Mouse (Mus musculus): ENCODE results near the gene Arhgef17. TPM values are rescaled to one million over a fixed set of nuclear protein-coding genes. Genes with fewer than 3 reads are reported as not detected.

Gene Arhgef17
- polyA plus RNA-seq, 1 experiment from 2014 or later: 2.2 TPM

GRCm38 (mm10) chr7:100843866-100844265 lies 88.0 kb downstream of the Arhgef17 start:
- no peak overlapping the region for H3K9ac ChIP-seq (ENCODE audit: low read length)
- DNase-seq (ENCODE audit: low spot score) (no peak), ATAC-seq (ENCODE audit: low FRiP score, low TSS enrichment) (no peak)
- TF ChIP-seq EP300 (optimal IDR thresholded peaks at IDR 0.05) (no peak), CTCF (IDR thresholded peaks at IDR 0.05; ENCODE audit: low read depth) (no peak)
- no peaks in the 10 kb centered on the region for H3K36me3 ChIP-seq (ENCODE audit: control insufficient read depth, insufficient read depth, low read length)
- H3K4me1 ChIP-seq (replicated peaks; ENCODE audit: control insufficient read depth, insufficient read depth): no peaks in the 10 kb centered on the region
- WGBS: 79% methylated on average over 2 of the region's 2 CpGs
- H3K4me2 ChIP-seq (replicated peaks; ENCODE audit: low read depth): no peak overlapping the region
- no peak overlapping the region for H3K4me3 ChIP-seq (ENCODE audit: low read depth, low read length)
- H3K27ac ChIP-seq (replicated peaks): no peak overlapping the region
- H3K9me3 ChIP-seq (ENCODE audit: control insufficient read depth, low read length): no peaks in the 10 kb centered on the region
- no peaks in the 10 kb centered on the region for H3K27me3 ChIP-seq (ENCODE audit: control insufficient read depth, insufficient read depth, low read length)

DNA sequence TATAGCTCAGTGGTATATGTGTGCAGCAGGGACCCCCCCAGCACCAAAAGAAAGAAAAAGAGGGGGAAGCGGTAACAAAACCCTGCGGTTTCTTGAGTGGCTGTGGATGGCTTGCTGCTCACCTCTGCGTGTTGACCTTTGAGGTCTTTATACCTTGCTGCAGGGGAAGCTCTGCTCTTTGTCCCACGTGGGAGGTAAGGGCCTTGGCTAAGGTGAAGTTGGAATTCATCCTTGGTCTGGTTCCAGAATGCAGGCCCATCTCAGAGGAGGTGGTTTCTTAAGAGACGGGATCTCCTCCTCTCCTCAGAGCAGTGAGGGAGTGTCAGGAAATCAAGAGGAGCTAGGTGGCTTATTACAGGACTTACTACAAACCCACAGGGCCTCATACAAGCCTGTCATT lies 89.7 kb downstream of the Arhgef17 start:
- Histone ChIP-seq H3K27me3 (ENCODE audit: control insufficient read depth, insufficient read depth, low read length) (no peaks in the 10 kb centered on the region), H3K27ac (replicated peaks) (no peak overlapping the region), H3K4me2 (replicated peaks; ENCODE audit: low read depth) (no peak overlapping the region), H3K9me3 (ENCODE audit: control insufficient read depth, low read length) (no peaks in the 10 kb centered on the region), H3K4me1 (replicated peaks; ENCODE audit: control insufficient read depth, insufficient read depth) (no peaks in the 10 kb centered on the region), H3K9ac (ENCODE audit: low read length) (no peak overlapping the region), H3K4me3 (ENCODE audit: low read depth, low read length) (no peak overlapping the region), H3K36me3 (ENCODE audit: control insufficient read depth, insufficient read depth, low read length) (no peaks in the 10 kb centered on the region)
- ATAC-seq (ENCODE audit: low FRiP score, low TSS enrichment) (no peak), DNase-seq (ENCODE audit: low spot score) (no peak)
- TF ChIP-seq CTCF (IDR thresholded peaks at IDR 0.05; ENCODE audit: low read depth) (no peak), EP300 (optimal IDR thresholded peaks at IDR 0.05) (no peak)
- 89% methylated on average over 5 of the region's 5 CpGs for WGBS

- Histone ChIP-seq H3K4me3 (ENCODE audit: low read depth, low read length) (no peak overlapping the region), H3K9me3 (ENCODE audit: control insufficient read depth, low read length) (no peaks in the 10 kb centered on the region), H3K4me1 (replicated peaks; ENCODE audit: control insufficient read depth, insufficient read depth) (no peaks in the 10 kb centered on the region), H3K27me3 (ENCODE audit: control insufficient read depth, insufficient read depth, low read length) (no peaks in the 10 kb centered on the region), H3K27ac (replicated peaks) (no peak overlapping the region), H3K9ac (ENCODE audit: low read length) (no peak overlapping the region), H3K36me3 (ENCODE audit: control insufficient read depth, insufficient read depth, low read length) (no peaks in the 10 kb centered on the region), H3K4me2 (replicated peaks; ENCODE audit: low read depth) (no peak overlapping the region)
- TF ChIP-seq CTCF (IDR thresholded peaks at IDR 0.05; ENCODE audit: low read depth) (no peak), EP300 (optimal IDR thresholded peaks at IDR 0.05) (no peak)
- ATAC-seq (ENCODE audit: low FRiP score, low TSS enrichment) (no peak), DNase-seq (ENCODE audit: low spot score) (no peak)
- WGBS: 77% methylated on average over 6 of the region's 6 CpGs
These were observed 90.3 kb downstream of the Arhgef17 start for GRCm38 (mm10) chr7:100841608-100842007.

- Histone ChIP-seq H3K9me3 (ENCODE audit: control insufficient read depth, low read length) (no peaks in the 10 kb centered on the region), H3K36me3 (ENCODE audit: control insufficient read depth, insufficient read depth, low read length) (no peaks in the 10 kb centered on the region), H3K4me3 (ENCODE audit: low read depth, low read length) (no peak overlapping the region), H3K4me2 (replicated peaks; ENCODE audit: low read depth) (no peak overlapping the region), H3K4me1 (replicated peaks; ENCODE audit: control insufficient read depth, insufficient read depth) (no peaks in the 10 kb centered on the region), H3K27ac (replicated peaks) (no peak overlapping the region), H3K9ac (ENCODE audit: low read length) (no peak overlapping the region), H3K27me3 (ENCODE audit: control insufficient read depth, insufficient read depth, low read length) (no peaks in the 10 kb centered on the region)
- 97% methylated on average over 1 of the region's 1 CpGs for WGBS
- ATAC-seq (ENCODE audit: low FRiP score, low TSS enrichment) (no peak), DNase-seq (ENCODE audit: low spot score) (no peak)
- TF ChIP-seq CTCF (IDR thresholded peaks at IDR 0.05; ENCODE audit: low read depth) (no peak), EP300 (optimal IDR thresholded peaks at IDR 0.05) (no peak)
These were observed 91.0 kb downstream of the Arhgef17 start for GRCm38 (mm10) chr7:100840906-100841305.

DNA sequence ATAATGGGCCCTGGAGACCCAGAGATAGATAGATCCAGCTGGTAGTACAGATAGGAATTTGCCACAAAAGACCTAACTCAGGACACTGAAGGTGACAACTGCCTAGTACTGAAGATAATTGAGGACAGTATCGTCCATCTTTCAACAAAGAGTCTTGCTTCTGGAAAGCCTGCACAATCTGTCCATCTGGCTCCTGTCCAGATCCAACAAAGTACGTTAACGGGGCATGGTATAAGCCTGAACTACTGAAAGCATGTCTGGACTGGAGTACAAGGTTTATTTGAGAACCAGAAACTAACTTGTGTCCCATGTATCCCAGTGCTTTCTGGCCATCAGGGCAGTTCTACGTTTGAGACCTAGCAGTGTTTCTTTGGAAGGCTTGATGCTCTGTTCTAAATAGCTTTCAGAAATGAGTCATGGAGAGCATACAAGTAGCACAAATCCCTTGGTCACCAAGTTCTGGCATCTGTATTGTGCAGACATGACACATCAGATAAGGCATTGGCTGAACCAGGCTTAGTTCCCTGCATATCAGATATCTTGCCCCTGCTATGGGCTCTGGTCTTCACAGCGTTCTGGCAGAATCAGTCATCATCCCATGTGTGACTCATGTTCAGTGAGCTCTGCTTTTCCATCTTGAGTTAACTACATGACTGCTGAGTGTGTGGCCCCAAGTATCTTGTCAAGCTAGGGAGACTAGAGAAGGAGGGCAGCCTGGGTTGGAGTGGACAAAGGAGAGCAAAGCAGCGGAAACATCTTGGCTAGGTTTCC lies 92.1 kb downstream of the Arhgef17 start:
- ATAC-seq (ENCODE audit: low FRiP score, low TSS enrichment) (no peak), DNase-seq (ENCODE audit: low spot score) (no peak)
- no peak overlapping the region for H3K27ac ChIP-seq (replicated peaks)
- no peaks in the 10 kb centered on the region for H3K36me3 ChIP-seq (ENCODE audit: control insufficient read depth, insufficient read depth, low read length)
- WGBS: 49% methylated on average over 6 of the region's 6 CpGs
- TF ChIP-seq CTCF (IDR thresholded peaks at IDR 0.05; ENCODE audit: low read depth): no peak
- TF ChIP-seq EP300 (optimal IDR thresholded peaks at IDR 0.05): no peak
- H3K27me3 ChIP-seq (ENCODE audit: control insufficient read depth, insufficient read depth, low read length): no peaks in the 10 kb centered on the region
- H3K4me3 ChIP-seq (ENCODE audit: low read depth, low read length): no peak overlapping the region
- H3K4me1 ChIP-seq (replicated peaks; ENCODE audit: control insufficient read depth, insufficient read depth): no peaks in the 10 kb centered on the region
- H3K4me2 ChIP-seq (replicated peaks; ENCODE audit: low read depth): no peak overlapping the region
- no peak overlapping the region for H3K9ac ChIP-seq (ENCODE audit: low read length)
- H3K9me3 ChIP-seq (ENCODE audit: control insufficient read depth, low read length): no peaks in the 10 kb centered on the region

- Histone ChIP-seq H3K9me3 (ENCODE audit: control insufficient read depth, low read length) (no peaks in the 10 kb centered on the region), H3K4me1 (replicated peaks; ENCODE audit: control insufficient read depth, insufficient read depth) (no peaks in the 10 kb centered on the region), H3K9ac (ENCODE audit: low read length) (no peak overlapping the region), H3K36me3 (ENCODE audit: control insufficient read depth, insufficient read depth, low read length) (peaks cover 3% of the 10 kb centered on the region; the same call in 1 of the 2 replicates), H3K27ac (replicated peaks) (no peak overlapping the region), H3K27me3 (ENCODE audit: control insufficient read depth, insufficient read depth, low read length) (no peaks in the 10 kb centered on the region), H3K4me3 (ENCODE audit: low read depth, low read length) (no peak overlapping the region), H3K4me2 (replicated peaks; ENCODE audit: low read depth) (no peak overlapping the region)
- no peak for DNase-seq (ENCODE audit: low spot score)
- WGBS: 74% methylated on average over 1 of the region's 1 CpGs
- ATAC-seq (ENCODE audit: low FRiP score, low TSS enrichment): no peak
- no peak for TF ChIP-seq CTCF (IDR thresholded peaks at IDR 0.05; ENCODE audit: low read depth)
- TF ChIP-seq EP300 (optimal IDR thresholded peaks at IDR 0.05): no peak
These were observed 94.2 kb downstream of the Arhgef17 start for GRCm38 (mm10) chr7:100837701-100838100.
